Mouse (Mus musculus) v-Abl transformed pro-B cells (cell line): ENCODE measurements at regions not wholly inside any gene's neighbourhood (a gene's known extent, or its start where the extent isn't known, plus 50 kb on each side); places are given as distances from the start of the nearest gene placed in this dataset.

Source experiments
- in situ Hi-C, 2 experiments: fragments of 400-800 bp; cut with MboI; formaldehyde crosslinking; loops; one replicate each; pipeline ENCODE4 v1.15.1; 2025; ENCODE audit not compliant: unreplicated experiment in 2 of 2

DNA sequence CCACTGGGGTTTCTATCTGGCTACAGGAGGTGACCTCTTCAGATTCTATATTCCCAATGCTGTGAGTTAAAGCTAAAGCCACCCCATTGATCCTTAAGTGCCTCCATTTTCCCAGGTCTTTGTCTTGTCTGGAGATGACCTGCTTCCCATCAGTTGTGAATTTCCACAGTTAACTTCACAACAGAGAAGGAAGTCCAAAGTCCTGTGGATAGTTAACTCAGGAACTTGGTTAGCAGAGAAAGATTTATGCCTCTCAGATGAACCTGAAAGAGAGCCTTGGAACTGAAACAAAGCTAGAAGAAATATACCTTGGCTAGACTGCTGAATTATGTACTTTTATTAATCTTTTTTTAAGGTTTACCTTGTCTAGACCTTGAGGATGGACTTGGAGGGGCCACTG is 431.1 kb upstream of the Ube2e3 start:
- in situ Hi-C loops, result no loop called here

DNA sequence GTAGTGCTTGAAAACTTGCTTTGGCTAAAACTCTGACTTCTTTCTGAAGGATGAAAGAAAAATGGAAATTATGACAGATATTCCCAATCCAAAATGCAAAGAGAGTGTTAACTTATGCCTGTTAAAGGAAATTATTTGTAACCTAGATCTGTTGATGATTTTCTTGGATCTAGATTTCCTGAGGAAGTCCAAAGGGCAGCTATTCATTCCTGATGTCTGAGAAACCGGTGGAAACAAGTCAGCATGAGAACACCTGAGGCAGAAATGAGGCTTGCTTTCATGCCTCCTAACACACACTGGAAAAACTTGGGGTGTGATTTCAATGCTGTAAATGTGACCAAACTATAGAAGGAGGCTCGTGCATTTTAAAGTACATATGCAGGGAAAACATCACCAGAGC is 432.9 kb upstream of the Ube2e3 start:
- in situ Hi-C loops, result no loop called here

DNA sequence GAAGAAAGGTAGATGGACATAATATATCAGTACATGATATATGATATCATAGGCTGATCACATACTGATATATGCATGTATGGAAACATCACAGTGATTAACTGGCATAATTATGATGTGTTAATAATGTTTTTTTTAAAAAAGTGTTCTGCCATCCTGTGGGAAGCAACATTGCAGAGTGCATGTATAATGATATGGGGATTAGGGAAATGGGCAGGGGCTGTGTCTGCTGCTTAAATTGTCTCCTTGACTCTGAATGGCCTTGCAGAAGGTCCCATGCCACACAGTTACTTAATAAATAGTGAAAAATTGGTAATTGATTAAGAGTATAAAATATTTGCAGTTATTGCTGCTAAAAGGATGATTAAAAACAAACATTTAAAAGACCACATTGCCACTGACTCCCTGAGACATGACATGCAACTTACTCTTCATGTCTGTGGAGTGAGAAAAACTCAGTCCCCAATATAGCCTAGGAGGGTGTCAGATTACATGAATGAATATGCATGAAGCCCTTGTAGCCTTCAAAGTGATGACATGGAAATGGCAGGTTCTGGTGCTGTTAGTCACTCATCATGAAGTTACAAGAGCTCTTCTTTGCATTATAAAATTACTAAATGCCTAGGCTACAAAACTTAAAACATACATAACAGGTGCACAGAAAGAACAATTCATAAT is 440.1 kb upstream of the Ube2e3 start:
- in situ Hi-C loops, result no loop called here

DNA sequence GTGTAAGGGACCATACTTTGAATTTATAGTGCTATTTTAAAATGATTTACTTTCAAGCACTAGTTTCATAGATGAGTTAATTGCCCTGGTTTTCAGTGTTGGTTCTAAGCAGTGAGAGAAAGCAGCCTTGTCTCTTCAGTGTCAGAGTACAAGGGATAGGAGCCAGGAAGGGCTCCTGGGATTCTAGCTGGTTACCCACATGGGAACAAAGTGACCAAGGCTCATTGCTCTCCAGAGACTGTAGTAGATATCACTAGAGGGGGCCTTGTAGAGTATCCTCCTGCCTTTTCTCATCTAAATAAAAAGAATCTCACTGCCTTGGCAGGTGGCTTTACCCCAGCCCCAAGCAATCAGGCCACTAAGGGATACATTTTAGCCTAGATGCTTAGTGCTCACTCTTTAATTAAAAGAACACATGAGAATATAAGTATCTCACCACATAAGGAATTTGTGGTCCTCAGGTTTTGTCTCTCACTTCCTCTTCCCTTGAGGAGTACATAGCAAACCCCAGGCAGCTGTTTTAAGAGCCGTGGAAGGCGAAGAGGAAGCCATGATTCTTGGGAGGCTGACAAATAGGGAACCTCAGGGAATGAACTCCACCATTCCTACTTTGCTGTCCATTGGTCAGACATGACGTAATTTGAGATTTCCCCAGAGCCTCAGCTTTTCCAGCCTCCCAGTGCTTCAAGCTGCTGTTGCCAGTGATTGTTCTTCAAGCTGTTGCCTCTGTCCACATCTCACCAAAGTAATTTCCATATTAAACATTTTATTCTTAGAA is 449.2 kb upstream of the Ube2e3 start:
- in situ Hi-C loops, result no loop called here

DNA sequence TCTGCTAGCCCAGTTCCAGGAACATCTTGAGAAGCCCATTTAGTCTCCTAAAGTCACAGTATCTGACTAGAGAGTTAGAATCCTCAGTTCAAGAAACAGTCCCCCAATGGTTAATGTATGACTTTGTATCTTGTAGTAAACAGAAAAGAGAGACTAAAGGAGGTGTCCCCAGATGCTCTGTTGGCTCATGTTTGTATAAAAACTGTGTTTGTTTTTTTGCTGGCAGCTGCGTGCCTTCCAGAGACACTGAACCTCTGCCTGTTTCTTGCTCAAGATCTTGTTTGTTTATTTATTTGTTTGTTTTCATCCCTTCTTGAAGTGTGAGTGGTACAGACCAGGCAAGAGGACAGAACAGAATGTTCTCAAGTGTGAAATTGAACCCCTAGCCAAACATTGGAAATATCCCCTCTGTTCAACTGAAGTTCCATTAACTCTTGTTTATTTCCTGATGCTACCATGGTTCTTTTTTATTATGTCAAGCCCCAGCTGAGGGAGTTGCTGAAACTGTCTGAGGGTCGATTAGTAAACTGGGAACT is 451.3 kb upstream of the Ube2e3 start:
- in situ Hi-C loops, result no loop called here

DNA sequence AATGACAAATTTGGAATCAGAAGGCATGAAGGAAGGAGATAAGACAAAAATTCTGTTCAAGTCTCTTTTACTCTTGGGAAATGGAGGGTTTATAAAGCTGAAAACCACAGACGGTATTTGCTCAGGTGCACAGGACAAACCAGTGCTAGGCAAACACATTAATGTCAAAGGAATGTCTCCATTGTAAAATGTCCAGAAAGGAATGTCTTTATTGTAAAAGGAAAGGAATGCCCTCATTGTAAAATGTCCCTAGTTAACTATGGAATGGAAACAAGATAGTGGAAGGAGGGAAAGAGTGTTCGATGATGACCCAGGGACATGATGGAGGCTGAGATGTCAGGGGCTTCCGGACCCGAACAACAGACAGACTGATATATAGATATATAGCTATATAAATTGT is 454.9 kb upstream of the Ube2e3 start:
- in situ Hi-C loops, result no loop called here

DNA sequence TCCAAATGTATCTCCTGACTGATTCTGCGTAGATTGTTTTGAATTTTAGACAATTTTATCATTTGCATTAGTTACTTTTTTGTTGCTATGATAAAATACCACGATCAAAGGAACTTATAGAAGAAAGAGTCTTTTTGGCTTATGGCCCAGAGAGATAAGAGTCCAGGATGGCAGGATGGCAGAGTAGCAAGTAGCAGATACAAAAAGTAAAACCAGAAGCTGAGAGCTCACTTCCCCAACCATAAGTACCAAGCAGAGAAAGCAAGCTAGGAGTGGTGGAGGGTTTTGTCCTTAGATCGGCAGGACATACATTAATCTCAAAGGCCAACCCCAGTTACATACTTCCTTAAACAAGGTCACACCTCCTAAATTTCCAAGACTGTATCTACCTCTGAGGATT is 457.7 kb upstream of the Cwc22 start:
- in situ Hi-C loops, result no loop called here

DNA sequence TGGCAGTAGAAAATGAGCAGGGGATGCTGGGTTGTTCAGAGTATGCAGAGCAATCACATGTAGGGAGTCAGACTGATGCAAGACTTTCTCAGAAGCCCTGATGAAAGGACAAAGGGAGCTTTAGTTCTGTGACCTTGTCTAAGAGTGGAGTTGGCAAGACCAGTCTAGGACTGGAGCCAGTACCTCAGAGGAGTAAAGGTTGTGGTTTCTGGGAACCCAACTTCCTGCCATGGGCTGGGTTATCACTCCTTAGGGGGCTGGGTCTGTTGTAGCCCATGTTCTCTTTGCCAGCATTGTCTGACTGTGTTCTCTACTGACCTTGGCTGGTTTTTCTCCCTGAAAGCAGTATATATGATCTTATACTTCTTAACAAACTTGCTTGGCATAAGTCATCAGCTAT is 453.1 kb upstream of the Cwc22 start:
- in situ Hi-C loops, result no loop called here

DNA sequence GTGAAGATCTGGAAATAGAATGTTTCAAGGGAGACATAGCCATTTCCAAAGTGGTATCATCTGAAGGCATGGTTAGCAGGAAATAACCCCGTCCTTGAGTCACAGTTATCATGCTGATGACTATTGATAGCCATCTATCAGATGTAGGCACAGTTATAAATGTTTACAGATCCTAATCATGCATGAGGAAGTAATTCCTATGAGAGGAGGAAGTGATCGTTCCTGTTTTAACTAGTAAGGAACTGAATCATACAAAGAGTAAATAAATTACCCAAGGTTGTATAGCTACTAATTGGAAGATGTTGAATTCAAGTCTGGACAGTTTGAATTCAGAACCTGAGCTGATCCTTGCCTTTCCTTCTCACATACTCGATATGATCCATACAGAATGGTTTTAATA is 450.7 kb upstream of the Cwc22 start:
- in situ Hi-C loops, result no loop called here

DNA sequence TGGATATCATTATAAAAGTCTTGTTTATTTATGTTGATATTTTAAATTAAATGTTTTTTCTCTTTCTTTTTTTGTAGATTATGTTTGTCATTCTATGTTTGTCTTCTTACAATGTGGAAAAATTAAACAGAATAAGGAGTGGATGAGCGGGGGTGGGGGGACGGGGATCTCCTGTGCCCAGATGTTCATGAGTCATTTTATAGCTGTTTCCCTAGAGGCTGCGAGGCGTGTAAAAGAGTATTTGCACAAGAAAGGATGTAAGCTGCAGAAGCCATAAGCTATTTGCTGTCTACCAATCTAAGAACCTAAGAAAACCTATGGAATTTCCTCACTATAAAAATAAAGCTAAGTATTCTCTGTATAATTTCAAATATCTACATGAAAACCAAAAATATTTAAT is 446.9 kb upstream of the Cwc22 start:
- in situ Hi-C loops, result no loop called here

DNA sequence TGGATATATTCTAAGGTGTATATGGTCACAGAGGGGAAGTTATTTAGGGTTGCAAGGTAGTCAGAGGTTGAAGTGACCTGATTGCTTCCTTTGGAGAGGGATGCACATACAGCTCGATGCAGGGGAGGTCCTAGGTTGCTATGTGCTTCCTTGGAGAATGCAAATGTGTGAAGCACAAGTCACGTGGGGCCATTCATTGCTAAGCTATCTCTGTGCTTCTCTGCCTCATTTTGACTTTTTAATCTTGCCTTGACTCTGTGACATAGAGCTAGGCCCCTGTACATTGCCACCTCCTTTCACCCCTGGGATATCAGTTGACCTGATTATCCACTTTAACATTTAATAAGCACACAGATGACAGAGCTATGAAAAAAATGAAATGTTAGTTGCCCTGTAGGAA is 446.2 kb upstream of the Cwc22 start:
- in situ Hi-C loops, result no loop called here

DNA sequence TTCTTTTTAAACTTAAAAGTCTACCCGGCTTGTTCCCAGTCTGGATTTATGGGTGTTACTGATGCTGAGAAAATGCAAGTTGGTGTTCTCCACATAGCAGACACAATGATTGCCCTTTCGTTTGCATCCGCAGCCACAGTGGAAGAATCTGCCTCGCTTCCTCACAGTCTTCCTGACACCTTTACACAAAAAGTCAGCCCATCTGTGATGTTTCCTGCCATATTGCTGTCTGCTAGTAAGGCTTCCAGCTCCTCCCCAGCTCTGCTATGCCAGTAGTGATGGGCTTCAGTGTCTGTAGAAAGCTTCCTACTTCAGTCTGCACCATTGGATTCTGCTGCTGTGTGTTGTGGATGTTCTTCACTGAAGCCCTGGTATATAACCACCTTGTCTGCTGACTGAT is 441.8 kb upstream of the Cwc22 start:
- in situ Hi-C loops, result no loop called here

DNA sequence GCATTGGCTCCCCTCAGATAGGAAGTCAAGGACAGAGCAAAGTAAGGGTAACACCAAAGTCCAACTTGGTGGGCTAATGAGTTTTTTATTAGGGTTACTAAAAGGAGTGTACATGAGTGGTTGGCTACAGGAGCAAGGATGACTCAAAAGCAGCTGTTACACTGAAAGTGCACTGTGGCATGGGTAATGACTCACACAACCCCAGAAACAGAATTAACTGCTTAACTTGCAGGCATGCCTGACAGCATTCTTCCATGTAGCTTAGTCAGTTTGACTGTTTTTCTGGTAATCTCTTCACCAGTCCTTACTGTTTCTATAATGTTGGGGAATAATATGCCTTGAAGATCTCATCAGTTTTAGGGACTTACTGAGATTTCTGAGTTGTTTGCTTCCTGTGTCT is 435.1 kb upstream of the Cwc22 start:
- in situ Hi-C loops, result no loop called here

DNA sequence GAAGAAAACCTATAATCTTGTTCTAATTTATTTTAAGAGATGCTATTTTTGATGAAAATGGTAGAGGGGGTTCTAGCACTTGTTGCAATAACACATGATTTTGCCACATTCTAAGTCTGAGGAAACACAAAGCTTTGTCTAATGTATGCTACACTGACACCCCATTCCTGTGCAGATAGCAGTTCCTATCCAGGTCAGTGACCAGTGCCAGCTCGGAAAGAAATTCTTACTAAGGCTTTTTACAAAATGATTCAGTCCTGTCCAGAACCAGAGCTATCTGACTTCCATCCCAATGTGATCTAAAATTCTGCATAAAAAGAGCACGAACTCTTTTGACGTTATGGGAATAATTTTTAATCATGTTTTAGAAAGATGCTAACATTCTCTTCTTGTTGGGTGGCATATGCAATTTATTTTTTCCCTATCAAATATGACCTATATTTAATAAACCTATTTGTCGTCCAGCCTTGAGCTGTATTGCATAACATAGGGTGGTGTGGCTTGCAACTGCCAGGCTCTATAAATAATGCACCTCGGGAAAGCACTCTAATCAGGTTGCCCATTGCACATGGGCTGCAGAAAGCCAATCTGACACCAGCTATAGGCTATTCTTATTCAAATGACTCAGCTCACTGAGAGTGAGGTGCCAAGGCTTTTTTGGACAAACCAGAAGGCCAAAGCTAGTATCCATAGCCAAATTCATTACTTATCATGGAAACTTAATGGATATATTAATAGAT is 385.7 kb upstream of the Cwc22 start:
- in situ Hi-C loops, result no loop called here

DNA sequence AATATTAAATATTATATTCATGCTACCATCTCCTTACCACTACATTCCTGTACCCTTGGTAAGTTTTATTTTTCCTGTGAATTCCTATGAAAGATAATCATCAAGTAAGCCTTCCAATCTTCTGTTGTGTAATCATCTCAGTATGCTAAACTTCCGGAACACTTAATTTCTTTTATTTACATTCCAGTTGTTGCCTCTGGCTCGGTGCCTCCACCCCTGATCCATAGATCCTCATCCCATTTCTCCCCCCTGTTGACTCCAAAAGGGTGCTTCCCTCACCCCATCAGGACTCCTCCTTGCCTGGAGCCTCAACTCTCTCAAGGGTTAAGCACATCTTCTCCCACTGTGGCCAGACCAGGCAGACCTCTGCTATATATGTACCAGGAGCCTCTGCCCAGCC is 379.9 kb upstream of the Cwc22 start:
- in situ Hi-C loops, result no loop called here

DNA sequence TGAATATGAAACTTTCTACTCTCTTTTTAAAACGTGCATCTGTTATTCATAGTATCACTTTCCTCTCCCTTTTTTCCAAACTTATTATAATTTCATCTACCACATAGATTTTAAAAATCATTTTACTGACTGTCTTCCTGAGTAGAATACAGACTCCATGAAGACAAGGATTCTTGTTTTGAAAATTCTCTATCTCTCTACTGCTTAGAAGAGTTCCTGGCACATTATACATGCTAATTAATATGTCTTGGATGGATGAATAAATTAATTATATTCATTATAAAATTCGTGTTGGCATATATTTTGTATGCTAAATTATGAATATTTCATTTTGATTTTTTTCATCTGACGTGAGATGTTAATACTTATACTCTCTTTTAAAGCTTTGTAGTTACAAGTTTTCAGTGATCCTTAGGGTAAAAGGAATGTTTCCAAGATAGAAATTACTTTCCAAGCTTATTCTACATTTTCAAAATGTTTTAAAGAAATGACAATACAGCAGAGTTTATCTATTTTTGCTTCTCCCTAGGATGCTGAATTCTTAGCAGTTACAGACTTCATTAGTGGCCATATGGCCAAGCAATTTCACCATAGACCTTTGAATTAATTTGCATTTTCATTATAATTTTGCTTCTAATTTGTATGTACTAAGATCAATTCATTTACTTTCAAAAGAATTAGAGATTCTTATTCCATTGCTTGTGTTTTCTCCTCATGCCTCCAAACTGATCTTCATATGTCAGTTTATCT is 376.2 kb upstream of the Cwc22 start:
- in situ Hi-C loops, result no loop called here

DNA sequence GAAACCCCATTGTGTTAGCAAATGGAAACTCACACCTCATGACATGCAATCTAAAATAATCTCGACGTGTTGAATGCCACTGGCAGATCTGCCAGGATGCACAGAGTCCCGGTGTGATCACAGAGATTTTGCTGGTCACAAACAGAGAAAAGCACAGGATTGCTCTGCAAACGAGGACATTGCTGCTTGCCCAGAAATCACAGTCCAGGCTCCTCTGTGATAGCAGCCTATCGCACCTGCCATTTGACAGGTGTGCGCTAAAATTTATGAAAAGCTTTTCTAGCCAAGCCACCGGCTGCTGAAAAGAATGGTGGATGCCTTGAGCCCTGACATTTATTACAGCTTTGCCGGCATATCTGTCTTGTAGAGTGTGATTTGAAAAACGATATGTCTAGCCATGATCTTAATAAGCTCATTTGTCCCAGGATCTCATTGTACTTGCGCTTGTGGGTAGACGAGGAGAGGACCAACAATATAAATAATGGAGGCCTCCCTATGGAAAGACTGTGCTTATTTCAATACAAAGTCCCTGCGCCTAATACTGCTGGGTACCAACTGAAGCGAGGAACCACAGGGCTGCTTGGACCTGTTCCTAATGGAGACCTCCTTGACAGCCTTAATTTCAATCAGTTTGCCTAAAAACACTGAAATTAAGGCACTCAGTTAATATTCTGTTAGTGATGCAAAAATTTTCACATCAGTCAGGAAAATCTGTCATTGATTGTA is 365.8 kb upstream of the Cwc22 start:
- in situ Hi-C loops, result no loop called here

DNA sequence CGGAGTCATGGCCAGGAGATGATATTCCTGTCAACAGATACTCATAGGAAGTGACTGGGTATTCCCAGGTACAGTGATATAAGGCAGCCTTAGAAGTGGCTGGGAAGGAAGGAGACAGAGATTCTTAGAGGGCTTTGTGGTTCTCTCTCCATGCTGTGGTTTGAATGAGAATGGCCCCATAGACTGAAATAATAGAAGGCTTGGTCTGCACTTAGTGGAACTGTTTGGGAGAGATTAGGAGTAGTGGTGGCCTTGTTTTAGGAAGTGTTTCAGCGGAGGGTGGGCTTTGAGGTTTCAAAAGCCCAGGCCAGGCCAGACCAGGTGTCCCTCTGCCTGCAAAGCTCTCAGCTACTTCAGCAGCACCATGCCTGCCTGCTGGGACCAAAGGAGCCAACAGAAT is 363.2 kb upstream of the Cwc22 start:
- in situ Hi-C loops, result no loop called here

DNA sequence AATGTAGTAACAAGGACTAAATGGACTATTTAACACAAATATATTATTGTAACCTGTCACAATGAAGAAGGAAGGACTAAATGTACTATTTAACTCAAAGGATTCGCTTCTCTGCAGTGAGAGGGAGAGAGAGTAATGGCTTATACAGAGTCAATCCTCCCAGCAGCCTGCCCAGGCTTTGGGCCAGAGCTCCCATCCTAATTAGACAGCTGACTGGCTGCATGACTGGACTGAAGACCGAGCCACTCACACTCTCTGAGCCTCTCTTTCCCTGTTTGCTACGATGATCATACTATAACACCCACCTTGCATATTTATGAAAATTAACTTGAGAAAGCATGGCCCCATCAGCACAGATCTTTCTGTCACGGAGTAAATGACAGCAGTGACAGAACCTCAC is 360.7 kb upstream of the Cwc22 start:
- in situ Hi-C loops, result no loop called here

DNA sequence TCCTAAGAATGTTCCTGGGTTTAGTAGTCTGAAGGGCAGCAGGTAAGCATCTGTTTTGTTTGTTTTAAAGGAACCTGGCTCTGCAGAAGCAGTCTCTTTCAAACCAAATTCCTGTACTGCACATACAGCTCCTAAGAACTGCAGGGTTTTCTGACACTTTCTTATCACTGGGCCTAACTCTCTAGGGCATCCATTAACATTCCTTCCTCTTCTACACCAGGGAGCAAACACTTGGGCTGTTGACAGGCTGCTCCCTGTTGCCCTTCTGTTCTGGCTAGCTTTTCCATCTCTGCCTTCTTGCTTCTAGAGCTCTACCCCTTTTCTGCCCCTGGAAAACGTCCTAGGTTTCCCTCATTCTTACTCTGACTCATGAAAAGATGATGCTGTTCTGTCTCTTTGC is 345.5 kb upstream of the Cwc22 start:
- in situ Hi-C loops, result no loop called here
